Mouse (Mus musculus) C2C12 (cell line): Measurements from ENCODE around the gene Foxm1.

ENCODE experiments used
- CEBPB ChIP-seq: IDR thresholded peaks from one replicate; pipeline ENCODE4 v1.6.1; 2011; ENCODE audit warnings: low read depth, mild to moderate bottlenecking, control low read depth, moderate library complexity
- CTCF ChIP-seq: IDR thresholded peaks from one replicate; pipeline ENCODE4 v1.5.1; 2011; ENCODE audit not compliant: control insufficient read depth, insufficient read depth, insufficient read length

GRCm38 (mm10) chr6:128361901-128362300, 866 bp upstream of the Foxm1 start:
- no peak for TF ChIP-seq CTCF
- TF ChIP-seq CEBPB, result no peak
